Mouse (Mus musculus): Measurements from ENCODE around the gene Skiv2l.
A peak's percentile ranks its signal among the peaks of the same experiment; 100 is the strongest.

The Skiv2l gene

DNA sequence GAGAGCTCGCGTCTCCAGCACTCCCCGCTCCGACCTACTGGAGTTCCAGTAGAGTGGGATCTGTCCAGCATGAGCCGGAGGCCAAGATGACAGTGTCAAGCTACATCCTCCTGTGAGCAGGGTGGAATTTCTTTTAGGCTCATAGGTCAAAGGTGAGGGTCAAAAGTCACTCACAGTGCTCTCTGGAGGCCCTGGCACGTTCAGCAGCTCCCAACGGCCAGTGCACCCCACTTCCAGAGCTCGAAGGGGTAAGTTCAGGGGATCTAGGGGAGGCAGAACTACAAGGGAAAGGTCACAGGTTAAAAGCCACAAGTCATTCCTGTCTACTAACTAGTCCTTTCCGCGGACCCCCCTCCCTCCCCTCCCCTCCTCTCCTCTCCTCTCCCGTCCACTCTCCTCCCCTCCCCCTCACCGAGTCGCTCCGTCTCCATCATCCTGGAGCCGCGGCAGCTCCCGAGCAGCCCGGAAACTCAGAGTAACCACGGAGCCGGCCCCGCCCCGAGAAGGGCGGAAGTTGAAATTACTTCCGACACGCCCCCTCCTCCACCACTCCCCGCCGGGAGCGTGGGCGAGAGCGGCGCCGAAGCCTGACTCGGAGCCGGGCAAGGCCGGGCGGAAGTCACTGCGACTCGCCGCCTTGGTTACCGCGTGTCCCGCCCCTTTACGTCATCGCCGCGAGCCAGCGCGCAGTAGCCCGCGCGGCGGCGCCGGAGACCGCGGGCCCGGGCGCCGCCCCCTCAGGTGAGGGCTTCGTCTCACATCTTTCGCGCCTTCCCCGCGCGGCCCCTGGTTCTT lies at the start of gene Skiv2l, which contains the start of gene Nelfe:
Gene Skiv2l (minus strand): TSS at position 489 of the 795 bp plus-strand sequence.
Gene Nelfe (plus strand): TSS at position 670 of the 795 bp plus-strand sequence.
- peak; percentile 94 for DNase-seq (ENCODE audit: low read depth, low spot score)

DNA sequence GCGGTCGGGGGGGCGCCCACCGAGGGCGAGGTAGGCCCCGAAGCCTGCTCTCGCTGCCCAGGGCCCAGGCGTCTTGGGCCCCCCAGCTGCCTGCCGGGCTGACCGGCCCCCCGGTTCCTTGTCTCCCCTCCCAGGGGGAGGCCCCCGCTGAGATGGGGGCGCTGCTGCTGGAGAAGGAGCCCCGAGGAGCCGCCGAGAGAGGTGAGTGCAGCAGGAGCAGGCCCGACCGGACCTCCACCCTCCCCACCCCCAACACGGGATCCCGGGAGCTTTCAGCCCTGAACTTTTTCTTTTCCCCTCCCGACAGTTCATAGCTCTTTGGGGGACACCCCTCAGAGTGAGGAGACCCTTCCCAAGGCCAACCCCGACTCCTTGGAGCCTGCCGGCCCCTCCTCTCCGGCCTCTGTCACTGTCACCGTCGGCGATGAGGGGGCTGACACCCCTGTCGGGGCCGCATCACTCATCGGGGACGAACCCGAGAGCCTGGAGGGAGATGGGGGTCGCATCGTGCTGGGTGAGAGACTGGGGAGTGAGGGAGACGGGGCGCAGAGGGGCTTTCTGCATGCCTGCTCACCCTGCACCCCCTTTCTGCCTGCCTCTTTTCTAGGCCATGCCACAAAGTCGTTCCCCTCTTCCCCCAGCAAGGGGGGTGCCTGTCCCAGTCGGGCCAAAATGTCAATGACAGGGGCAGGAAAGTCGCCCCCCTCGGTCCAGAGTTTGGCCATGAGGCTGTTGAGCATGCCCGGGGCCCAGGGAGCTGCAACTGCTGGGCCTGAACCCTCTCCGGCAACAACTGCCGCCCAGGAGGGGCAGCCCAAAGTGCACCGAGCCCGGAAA lies 49.3 kb upstream of the Skiv2l start:
- no peak for DNase-seq (ENCODE audit: low read depth, low spot score)

DNA sequence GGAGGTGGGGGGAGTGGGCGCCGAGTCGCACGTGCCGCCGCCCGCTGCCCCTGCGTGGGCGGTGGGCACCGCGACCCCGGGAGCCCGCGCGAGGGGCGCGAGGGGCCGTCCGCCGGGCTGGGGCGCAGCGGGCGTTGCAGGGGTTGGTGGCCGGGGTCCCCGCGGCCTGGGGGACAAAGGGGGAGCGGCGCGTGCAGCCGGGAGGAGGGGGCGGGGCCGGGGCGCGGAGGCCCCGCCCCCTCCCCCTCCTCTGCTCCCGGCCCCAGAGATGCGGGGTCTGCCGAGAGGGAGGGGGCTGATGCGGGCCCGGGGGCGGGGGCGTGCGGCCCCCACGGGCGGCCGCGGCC lies 48.7 kb upstream of the Skiv2l start:
- no peak for DNase-seq (ENCODE audit: low read depth, low spot score)

- peak; percentile 70 for DNase-seq (ENCODE audit: low read depth, low spot score)
Observed at GRCm38 (mm10) chr17:34898160-34898586, 48.2 kb upstream of the Skiv2l start, which contains the start of the genes C2 and Ehmt2. C2 (minus strand) TSS chr17:34898265. Ehmt2 (plus strand) TSS chr17:34898469.

DNA sequence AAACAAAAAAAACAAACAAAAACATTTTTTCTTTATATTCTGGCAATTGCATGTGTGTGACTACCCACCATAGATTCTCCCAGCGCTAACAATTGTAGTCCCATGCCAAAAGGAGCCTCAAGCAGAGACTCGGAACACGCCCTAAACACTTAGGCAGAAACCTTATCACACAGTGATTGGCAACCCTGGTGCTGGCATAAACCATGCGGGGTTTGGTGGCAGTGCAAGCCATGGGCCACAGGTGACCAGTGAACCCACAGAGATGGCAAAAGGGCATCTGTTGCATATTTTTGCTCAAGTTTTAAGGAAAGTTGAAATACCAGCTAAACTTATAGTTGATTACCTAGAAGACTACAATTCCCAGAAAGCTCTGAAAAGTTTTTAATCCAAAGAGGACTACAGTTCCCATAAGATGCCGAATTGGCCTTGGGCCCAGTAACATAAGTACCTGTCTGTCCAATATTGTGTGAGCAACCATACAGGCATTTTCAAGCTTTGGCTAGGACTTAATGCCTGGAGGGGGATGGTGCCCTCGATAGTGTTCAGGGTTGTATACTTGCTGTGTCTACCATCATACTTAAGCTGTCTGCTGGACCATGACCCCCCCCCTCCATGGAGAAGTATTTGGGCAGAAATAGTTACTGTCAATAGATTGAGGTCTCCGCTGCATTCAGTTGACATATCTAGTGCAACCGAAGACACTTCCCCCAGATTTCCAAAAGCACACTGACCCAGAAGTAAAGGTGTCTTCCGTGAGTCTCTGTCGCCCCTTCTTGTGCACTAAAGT lies 47.6 kb upstream of the Skiv2l start:
- no peak for DNase-seq (ENCODE audit: low read depth, low spot score)

GRCm38 (mm10) chr17:34896366-34896765 lies 46.4 kb upstream of the Skiv2l start:
- DNase-seq (ENCODE audit: low read depth, low spot score): no peak

- no peak for DNase-seq (ENCODE audit: low read depth, low spot score)
Observed at GRCm38 (mm10) chr17:34895724-34896123, 45.7 kb upstream of the Skiv2l start.

GRCm38 (mm10) chr17:34894801-34895530 lies 45.0 kb upstream of the Skiv2l start:
- DNase-seq (ENCODE audit: low read depth, low spot score): no peak

DNA sequence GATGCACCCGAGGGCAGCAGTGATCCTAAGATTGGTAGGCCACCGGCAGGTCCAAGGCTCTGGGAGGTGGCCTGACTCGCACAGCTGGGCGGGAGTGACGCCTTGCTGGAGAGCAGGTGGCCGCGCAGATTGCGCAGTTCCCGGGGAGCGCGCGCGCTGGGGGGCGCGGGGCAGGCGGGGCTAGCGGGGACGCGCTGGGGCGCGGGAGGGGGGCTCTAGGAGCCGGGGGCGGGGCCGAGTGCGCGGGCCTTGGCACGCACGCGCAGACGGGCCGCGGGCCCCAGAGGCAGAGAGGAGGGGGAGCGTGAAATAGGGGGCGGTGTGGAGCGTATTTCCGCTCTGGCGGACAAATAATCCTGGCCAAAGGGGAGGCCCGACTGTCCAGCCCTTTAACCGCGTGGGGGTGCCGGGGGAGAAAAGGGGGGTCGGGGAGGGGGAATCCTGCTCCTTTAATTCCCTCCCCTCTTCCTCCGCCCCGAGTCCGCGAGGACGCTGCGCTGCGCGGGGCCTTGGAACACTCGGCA lies 44.1 kb upstream of the Skiv2l start:
- peak; percentile 98 for DNase-seq (ENCODE audit: low read depth, low spot score)

DNA sequence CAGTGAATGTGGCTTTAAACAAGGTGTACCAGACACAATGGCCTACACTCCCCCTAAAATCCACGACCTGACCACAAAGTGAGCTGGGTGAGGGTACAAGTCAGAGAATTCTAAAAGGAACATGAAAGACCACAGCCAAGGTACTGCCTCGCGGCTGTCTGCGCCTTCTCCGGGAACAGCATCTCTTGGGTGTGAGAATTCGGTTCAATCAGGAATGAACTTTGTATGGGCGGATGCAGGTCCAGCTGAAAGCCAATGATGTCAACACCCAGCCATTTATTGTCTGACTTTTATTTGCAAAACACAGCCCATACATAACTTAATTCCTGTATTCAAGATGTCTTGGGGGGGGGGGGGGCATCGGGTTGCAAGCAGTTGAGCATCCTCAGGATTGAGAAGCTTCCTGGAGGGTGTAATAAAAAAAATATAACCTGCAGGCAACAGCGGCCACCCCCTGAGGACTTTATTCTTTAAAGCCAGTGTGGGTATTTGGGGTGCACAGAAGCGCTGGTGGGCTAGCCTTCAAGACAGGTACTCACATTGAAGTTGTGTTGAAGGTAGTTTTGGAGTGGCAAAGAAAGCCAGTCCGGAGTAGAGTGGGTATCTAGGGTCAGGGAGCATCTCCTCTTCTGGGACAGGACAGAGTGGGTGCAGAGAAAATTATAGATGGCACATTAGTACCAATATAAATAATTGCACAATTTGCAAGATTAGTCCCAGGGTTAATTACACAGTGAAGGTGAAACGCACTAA lies 43.2 kb upstream of the Skiv2l start:
- DNase-seq (ENCODE audit: low read depth, low spot score): no peak

DNA sequence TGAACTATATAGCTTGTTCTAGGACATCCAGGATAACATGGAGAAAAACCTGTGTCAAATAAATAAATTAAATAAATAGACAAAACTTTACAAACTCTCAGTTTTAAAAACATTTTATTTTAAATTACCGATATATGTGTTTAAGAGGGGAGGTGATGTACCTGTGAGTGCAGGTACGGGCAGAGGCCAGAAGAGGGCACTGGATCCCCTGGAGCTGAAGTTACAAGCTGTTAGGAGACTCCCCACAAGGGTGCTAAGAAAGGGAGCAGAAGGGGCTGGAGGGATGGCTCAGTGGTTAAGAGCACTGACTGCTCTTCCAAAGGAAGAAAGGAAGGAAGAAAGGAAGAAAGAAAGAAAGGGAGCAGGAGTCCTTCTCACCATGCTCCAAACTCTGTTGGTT lies 41.4 kb upstream of the Skiv2l start:
- no peak for DNase-seq (ENCODE audit: low read depth, low spot score)

GRCm38 (mm10) chr17:34890074-34890743 lies 40.2 kb upstream of the Skiv2l start:
- no peak for DNase-seq (ENCODE audit: low read depth, low spot score)

- DNase-seq (ENCODE audit: low read depth, low spot score): no peak
Observed at GRCm38 (mm10) chr17:34887942-34888341, 37.9 kb upstream of the Skiv2l start.

- DNase-seq (ENCODE audit: low read depth, low spot score): no peak
Observed at GRCm38 (mm10) chr17:34885615-34886014, 35.6 kb upstream of the Skiv2l start.

DNA sequence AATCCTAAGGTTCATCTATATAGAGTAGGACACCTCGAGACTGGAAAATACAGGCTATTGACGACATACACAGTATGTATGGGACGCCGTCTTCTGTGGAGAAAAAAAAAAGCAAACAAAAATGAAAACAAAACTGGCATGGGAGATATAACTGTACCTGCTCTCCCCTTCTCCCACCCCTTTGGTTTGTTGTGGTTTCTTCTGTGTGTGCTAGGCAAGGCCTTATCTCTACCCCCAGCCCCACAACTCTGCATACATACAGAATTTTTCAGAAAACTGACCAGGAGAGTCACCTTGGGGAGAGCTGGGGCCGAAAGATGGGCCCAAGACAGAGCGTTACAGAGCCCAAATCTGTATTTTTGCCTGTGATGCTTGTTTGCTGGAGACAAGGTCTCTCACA lies 34.7 kb upstream of the Skiv2l start:
- DNase-seq (ENCODE audit: low read depth, low spot score): no peak

DNA sequence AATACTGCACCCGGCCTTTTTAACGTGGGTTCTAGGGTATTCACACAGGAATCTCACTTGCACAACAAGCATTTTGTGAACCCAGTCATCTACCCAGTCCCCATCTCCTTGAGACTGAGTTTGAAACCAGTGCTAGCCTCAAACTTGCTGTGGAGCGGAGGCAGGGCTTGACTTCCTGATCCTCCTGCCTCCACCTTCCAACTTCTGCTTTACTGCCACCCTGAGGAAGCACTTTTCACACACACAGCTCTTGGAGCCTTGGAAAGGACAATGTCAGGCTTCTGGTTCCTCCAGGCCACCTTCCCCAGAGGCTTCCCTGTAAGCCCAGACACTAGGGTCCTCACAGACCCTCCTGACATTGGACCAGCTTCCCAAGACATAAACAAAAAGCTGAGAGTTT lies 33.3 kb upstream of the Skiv2l start:
- DNase-seq (ENCODE audit: low read depth, low spot score): no peak

- DNase-seq (ENCODE audit: low read depth, low spot score): no peak
Observed at GRCm38 (mm10) chr17:34881683-34882310, 31.8 kb upstream of the Skiv2l start, which contains the start of gene Gm20547. Gm20547 (minus strand) TSS chr17:34882042.

- DNase-seq (ENCODE audit: low read depth, low spot score): no peak
Observed at GRCm38 (mm10) chr17:34881166-34881565, 31.2 kb upstream of the Skiv2l start.

DNA sequence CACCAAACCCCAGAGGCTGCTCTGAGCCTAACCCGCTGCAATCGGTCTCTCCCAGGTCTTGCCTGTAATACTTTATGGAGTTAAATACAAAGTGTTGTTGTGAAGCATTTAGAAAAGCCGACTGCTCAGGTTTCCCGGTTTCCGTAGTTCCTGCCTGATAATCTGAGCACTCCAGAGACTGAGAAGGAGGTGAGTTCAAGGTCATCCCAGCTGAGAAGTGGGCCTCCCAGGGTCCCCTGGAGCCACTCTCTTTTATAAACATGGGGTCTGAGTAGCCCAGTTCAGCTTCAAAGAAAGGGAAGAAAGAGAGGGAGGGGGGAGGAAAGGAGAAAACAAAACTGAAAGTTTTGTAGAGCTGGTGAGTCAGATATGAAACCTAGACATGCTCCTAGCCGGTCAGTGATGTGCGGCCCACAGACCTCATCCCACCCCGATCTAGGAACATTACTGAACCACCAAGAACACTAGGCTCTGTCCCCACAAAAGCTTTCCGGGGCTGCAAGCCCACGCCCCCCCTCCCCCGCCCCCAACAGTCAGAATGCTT lies 29.4 kb upstream of the Skiv2l start, which contains the start of gene Zbtb12:
Gene Zbtb12 (plus strand): TSS at position 148 of the 544 bp plus-strand sequence.
- no peak for DNase-seq (ENCODE audit: low read depth, low spot score)
